Mouse (Mus musculus): ENCODE data around the gene Mydgf.

The Mydgf gene

DNA sequence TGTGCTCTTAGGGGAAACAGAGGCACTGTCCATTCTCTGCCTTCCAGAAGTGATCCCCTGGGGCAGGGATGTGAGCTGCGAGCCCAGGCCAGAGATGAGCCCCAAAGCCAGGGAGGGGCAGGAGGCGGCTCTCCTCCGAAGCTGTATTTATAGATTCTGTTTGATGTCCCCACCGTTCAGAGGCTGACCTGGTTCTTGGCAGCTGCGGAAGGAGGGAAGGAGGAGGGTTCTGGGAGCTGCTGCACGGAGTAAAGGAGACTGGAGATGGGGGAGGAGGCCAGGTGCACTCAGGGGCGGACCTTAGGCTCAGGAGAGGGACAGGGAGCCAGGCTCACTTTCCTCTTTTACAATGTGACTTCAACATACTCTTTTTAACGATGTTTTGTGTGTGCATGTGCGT lies 37.6 kb downstream of the Mydgf start:
- intact Hi-C loops (cut with DNase I) = no loop called here

DNA sequence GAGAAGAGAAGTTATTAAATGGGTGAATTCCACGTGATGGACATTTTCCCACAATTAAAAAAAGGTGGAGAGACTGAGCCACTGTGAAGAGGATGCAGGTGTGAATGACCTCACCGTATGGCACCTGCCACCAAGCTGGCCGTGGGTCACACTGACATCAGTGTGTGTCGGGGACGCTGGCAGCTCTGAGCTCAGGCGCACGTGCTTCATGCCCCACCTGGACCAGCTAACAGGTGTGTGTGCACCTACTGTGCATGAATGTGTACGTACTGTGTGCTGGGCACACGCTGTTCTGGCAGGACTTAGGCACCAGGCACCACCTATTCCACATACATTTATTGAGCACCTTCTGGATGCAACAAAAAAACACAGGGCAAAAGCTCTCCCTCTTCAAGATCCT lies 39.2 kb downstream of the Mydgf start:
- intact Hi-C loops (cut with DNase I) = no loop called here

DNA sequence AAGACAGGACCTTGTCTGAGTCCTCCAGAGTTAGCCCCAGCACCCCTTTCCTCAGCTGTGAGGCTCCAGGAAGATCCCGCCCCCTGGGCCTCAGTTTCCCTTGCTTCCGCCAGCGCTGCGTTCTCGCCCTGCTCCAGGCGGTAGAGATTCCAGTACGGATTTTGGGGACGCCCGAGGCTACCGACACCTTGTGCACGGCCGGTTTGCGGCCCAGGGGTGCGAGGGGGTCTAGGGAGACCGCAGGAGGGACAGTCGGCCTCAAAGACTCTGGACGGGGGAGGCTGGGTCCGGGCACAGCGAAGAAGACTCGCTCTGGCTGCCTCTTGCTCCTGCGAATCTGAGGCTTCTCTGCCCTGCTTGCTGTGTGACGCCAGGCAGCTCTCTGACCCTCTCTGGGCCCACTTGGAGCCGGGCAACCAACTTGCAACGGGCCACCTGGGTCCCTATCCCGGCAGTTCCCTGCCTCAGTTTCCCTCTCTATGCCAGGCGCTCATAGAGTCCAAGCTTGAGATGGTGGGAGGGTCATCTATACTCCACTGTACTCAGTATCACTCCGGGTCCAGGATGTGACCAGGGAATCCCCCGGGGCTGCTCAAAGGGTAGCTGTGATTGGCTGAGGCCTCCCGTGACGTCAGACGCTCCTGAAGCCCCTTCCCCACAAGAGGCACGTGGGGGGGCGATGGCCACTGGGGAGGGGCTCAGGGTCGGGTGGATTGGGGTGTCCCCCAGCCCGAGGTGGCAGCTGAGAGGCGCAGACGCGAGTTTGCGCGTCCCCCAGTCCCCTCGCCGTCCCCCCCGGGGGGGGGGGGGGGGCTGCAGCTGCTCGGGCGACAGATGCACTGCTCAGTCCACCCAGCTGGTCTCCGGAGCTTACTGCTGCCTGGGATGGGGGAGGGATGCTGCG lies 41.8 kb downstream of the Mydgf start:
- intact Hi-C loops (cut with DNase I) = no loop called here

DNA sequence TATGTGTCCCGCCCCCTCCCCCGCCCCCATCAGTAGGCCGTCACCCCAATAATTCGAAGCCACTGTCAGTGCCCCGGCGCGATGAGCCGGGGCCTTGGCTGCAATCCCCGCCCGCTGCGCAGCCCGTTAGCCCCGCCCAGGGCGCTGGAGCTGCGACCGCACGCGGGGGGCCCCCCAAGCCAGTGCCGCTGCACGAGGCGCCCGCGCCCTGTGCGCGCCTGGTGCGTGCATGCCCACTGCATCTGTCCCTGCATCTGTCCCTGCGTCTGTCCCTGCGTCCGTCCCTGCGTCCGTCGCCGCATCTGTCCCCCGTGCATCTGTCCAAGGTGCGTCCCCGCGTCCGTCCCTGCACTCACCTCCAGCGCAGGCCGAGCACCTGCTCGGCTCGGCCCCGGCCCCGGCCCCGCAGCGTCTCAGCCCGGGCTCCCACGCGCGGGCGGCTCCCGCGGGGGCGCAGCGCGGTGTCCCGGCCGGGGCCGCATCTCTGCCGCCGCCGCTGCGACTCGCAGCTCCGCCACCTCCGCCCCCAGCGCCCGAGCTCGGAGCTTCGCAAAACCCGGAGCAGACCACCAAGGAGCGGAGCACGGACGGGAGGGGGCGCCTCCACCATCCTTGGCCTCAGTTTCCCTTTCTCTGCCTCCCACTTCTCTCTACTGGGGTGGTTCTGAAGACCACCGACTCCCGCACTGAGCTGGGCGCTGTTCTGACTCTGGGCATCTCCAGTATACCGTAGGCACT lies 43.7 kb downstream of the Mydgf start, which contains the start of gene Sema6b:
Sema6b (minus strand) TSS at position 486 of the 738 bp plus-strand sequence.
- intact Hi-C loops (cut with DNase I) = no loop called here

DNA sequence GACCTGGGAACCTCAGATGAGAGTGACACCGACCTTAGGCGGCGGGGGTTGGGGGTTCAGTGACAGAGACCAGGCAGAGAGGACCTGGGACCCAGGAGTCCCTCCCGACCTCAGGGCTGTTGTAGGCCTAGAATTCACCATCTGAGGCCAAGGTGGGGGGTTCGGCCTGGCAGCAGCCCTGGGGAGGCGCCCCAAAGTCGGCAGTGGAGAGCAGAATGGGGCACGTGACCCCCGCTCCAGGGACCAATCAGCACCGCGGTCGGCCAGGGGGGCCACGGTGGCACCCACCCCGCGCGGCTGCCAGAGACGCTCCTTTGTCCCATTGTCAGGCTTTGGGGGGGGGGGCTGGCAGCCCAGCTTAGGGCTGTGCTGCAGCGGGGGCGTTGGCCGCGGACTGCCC lies 44.4 kb downstream of the Mydgf start:
- intact Hi-C loops (cut with DNase I) = no loop called here

DNA sequence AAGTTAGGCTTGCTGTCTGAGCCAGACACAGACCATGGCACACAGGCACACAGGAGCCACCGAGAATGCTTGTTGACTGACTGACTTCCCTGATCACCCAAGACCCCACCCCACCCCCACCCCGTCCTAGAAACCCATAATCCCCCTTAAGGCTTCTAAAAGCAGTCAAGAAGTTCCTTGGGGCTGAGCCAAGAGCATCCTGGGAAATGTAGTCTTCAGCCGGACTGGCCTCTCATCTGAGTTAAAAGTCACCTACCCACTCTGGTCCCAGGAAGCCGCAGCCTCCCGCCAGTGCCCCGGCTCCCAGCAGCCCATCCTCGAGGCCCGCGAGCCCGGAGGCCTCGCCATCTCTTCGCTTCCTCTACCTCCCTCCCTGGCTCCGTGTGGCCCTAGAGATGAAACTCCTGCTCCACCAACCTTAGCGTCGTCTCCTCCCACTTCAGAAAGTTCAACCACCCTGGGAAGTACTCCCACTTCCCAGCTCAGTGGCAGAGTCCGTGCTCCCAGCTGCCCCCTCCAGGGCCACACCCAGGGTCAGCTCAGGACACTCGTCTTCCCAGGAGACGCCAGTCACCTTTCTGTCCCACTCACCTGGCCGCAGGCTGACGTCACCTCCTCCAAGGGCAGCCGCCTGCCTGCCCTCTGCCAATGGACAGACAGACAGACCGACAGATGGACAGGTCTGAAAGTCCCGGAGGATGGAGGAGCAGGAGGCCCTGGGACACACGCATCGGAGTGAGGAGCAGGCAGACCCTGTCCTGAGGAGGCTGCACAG lies 45.7 kb downstream of the Mydgf start:
- intact Hi-C loops (cut with DNase I) = no loop called here

DNA sequence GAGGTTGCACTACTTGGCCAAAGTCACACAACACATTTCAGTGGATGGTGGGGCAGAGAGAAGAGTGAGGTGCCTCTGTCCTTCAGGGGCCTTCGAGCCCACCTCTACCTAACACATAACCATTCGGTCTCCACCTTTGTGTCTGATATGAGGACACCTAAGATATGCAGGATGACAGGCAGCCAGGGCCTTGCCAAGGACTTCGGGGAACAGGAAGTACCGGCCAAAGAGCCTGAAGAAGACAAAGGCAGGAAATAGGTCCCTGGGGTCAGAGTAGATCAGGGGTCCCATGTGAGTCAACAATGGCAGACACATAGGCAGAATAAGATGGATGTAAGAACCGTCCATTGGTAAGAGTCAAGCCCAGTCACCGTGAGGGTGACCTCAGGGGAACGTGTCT lies 47.2 kb downstream of the Mydgf start:
- intact Hi-C loops (cut with DNase I) = no loop called here

DNA sequence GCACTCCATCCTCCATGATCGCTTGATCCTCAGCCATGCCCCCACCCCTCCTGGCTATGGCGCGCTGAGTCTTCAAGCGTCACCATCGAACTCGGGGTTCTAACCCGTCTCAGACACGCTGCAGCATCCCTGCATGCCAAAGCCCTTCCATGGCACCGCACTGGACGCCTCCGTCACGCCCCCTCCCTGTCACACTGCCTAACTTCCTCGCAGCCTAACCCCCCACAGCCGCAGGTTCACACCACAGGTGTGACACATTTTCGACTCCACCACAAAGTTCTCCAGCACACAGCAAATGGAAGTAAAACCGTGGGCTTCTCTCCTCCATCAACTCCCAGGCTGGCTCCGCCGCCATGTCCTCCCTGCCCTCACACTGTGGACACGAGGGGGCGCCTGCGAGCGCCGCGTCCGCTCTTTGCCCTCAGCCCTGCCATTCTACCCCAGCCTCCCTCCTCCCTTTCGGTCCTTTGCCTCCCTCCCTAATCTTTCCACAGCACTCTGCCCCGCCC lies 49.2 kb downstream of the Mydgf start:
- intact Hi-C loops (cut with DNase I) = no loop called here

DNA sequence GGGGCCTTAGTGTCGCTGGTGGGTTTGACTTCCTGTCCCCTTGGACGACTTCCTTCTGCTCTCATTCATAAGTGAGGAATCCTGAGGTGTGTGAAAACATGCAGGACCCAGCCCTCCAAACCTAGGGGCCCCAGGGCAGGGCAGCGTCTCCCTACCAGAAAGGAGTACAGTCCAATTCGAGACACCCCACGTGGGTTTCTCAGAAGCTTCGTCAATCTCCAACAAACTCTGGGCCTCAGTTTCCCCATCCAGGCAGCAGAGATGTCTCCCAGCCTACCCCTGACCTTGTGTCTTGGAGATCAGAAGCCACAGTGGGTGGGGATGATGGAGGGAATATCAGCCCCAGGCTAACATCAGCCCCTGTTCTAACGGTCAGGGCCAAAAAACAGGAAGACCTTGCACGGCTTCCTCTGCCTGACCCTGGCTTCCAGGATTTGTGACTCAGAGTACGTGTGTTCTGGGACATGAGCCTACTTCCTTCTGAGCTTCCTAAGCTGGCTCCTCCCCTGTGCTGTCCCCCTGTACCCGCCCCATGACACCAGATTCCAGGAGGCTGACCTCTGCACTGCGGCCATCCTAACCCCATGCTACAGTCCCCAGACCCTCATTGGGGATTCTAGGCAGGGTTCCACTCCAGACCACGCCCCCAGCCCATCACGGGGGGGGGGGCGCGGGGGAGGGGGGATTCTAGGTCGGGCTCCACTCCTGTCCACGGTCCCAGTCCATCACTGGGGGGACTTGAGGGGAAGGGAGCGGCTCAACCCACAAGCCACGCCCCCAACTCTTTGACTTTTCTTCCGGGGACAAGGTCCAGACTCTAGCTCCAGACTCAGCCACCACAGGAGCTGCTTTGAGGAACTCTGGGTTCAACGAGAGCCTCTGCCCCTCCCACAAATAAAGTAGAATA lies 50.0 kb downstream of the Mydgf start:
- intact Hi-C loops (cut with DNase I) = loop anchor here (1.0 to 2.0 kb wide), 2 partner anchors 25 to 122 kb away; no protein-coding TSS in a partner anchor

DNA sequence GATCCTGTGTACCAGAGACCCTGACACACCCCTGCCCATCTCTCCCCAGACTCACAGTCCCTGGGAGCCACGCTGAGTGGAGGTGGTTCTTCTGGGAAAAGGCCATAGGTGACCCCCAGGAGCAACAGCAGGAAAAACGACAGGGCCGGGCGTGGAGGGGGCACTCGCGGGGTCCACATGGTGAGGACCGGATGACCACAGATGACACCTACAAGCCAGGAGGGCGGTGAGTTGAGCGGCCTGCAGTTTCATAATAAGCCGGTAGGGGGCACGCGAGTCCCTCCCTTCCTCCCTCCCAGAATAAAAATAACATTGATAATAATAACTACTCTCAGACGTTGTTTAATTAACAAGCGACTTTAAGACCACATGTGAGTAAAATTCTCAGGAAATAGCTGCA lies 51.1 kb downstream of the Mydgf start:
- intact Hi-C loops (cut with DNase I) = loop anchor here (1.0 to 2.0 kb wide), 2 partner anchors 26 to 123 kb away; no protein-coding TSS in a partner anchor

DNA sequence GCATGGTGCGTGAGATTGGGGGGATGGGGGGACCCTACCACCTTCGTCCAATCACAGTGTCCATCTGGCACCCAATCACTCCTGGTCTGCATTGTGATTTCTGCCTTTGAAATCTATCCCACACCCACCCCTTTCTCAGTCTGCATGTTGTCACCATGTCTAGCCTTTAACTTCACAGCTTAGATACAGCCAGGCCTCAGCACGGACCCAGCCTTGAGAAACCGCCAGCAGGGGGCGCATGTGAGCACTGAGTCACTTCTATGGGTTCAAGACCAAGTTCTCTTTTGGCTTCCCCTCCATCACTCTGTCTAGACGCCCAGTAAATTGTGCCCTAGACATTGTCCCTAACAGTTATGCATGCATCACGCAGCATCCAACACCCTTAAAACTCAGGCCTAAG lies 51.9 kb downstream of the Mydgf start:
- intact Hi-C loops (cut with DNase I) = loop anchor here (2.0 kb wide), 1 partner anchor 27 kb away; no protein-coding TSS in a partner anchor

DNA sequence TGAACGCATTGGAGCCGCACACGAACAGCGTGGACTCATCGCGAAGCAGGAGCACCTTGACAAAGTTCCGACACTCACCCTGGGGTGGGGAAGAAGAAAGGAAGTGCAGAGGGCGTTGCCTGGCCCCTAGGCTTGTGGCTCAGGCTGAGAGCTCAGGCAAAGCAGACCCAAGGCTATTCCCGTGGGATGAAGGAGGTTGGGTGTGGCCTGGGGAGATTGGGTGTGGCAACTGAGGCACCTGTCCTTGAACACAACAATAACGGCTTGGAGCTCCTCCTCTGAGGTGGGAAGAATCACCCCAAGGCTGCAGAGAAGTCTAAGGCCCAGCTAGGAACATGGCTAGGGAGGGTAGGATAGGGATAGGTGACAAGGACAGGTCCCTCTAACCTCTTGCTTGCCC lies 52.6 kb downstream of the Mydgf start:
- intact Hi-C loops (cut with DNase I) = no loop called here

DNA sequence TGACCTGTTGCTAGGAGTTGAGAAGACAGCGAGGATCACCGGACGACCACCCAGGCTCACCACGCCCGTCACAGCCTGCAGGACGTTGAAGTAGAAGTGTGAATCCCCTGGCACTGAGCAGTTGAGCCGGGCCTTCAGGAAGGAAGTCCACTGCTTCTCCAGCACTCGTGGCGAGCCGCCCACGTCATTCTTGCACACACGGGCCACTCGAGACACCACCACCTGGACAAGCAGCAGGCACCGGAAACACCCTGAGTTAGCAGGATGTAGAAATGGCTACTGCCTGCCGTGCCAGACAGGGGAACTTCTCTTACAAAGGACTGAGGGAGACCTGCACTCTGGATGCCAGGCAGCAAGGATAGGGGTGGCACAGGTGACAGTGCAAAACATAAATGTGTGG lies 55.5 kb downstream of the Mydgf start:
- intact Hi-C loops (cut with DNase I) = no loop called here

DNA sequence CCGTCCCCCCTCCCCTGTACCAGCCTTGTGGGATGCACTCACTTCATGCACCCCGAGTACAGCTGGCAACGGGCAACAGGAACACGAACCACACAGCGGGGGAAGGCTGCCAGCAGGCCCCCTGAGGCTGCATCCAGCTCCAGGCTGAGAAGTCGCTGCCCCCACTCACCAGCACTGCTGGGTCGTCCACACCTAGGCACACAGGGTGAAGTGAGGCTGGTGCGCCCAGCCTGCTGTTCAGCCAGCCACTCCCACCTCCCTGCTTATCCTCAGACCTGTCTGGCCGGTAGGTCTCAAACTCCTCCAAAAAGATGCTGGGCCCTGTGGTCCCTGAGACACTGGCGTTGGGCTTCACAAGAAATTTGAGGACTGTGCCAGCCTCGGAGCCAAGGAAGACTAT lies 57.5 kb downstream of the Mydgf start:
- intact Hi-C loops (cut with DNase I) = no loop called here

Small RNAs within 50 kb of the gene (microRNA-seq; reads per million reads assigned to microRNA genes)
- 0 reads per million in 2 experiments for gene Gm44397
